ENCODE assay signal across 8 mouse cellular contexts in genomic region chr5:96997802-96998565, GRCm38 (mm10). TPM values are rescaled to one million over a fixed set of nuclear protein-coding genes. Genes with fewer than 3 reads are reported as not detected.
DNase-seq lines count a peak whose midpoint lies in the region; ATAC-seq and TF ChIP-seq lines count a peak whose summit lies in the region.

No protein-coding gene starts in this region.

- H3K4me3 ChIP-seq in testis, adult 2 months (ENCODE audit: control insufficient read depth, low read depth, low read length) = peak overlapping the region; percentile 87
- peak overlapping the region; percentile 82 for H3K4me3 ChIP-seq in forebrain, embryonic 16.5 days (replicated peaks; ENCODE audit: low read length)
- H3K4me3 ChIP-seq in hindbrain, embryonic 10.5 days = peak overlapping the region; percentile 92
- peak overlapping the region; percentile 79 for H3K4me3 ChIP-seq in limb, embryonic 13.5 days
- peak overlapping the region; percentile 79 for H3K4me3 ChIP-seq in midbrain, embryonic 14.5 days (replicated peaks; ENCODE audit: low read depth, low read length)
- H3K4me3 ChIP-seq in thymus, adult 2 months (ENCODE audit: control insufficient read depth, insufficient read depth, low read length) = peak overlapping the region; percentile 77

- TF ChIP-seq POLR2A in testis, adult 2 months (IDR thresholded peaks at IDR 0.05; ENCODE audit: control insufficient read depth, low read depth, low read length) = 0 out of 2 replicates have a peak, but pooled peaks have one; percentile 1
- no peak for TF ChIP-seq POLR2A in thymus, adult 2 months (IDR thresholded peaks at IDR 0.05; ENCODE audit: control insufficient read depth, extremely low read depth, insufficient read depth, low read length, poor library complexity)

- DNase-seq in testis, postnatal 10 days (ENCODE audit: low spot score) = no peak
- DNase-seq in cerebellum, adult 18-20 months = peak; percentile 29 to 65
- DNase-seq in hindbrain, embryonic 10.5 days (ENCODE audit: low spot score) = no peak
- peak; percentile 36 for DNase-seq in midbrain, embryonic 14.5 days
- peak; percentile 63 for DNase-seq in thymus, adult 2 months

- peak overlapping the region; percentile 67 for H3K4me2 ChIP-seq in forebrain, embryonic 16.5 days (ENCODE audit: low read length)
- peak overlapping the region; percentile 85 for H3K4me2 ChIP-seq in limb, embryonic 13.5 days (replicated peaks)
- peak overlapping the region; percentile 86 for H3K4me2 ChIP-seq in midbrain, embryonic 14.5 days (ENCODE audit: low read length)

- no peaks in the 10 kb centered on the region for H3K9me3 ChIP-seq in forebrain, embryonic 16.5 days (ENCODE audit: control insufficient read depth, low read length)
- no peaks in the 10 kb centered on the region for H3K9me3 ChIP-seq in hindbrain, embryonic 10.5 days
- H3K9me3 ChIP-seq in limb, embryonic 13.5 days = no peaks in the 10 kb centered on the region
- no peaks in the 10 kb centered on the region for H3K9me3 ChIP-seq in midbrain, embryonic 14.5 days (ENCODE audit: control insufficient read depth, low read length)

- H3K36me3 ChIP-seq in testis, adult 2 months (ENCODE audit: control insufficient read depth, insufficient read depth, low read length) = no peaks in the 10 kb centered on the region
- H3K36me3 ChIP-seq in forebrain, embryonic 16.5 days (ENCODE audit: control insufficient read depth, insufficient read depth) = no peaks in the 10 kb centered on the region
- H3K36me3 ChIP-seq in hindbrain, embryonic 10.5 days = no peaks in the 10 kb centered on the region
- H3K36me3 ChIP-seq in limb, embryonic 13.5 days = no peaks in the 10 kb centered on the region
- no peaks in the 10 kb centered on the region for H3K36me3 ChIP-seq in midbrain, embryonic 14.5 days (ENCODE audit: control insufficient read depth, insufficient read depth, low read length)
- H3K36me3 ChIP-seq in thymus, adult 2 months (ENCODE audit: control insufficient read depth, insufficient read depth, low read length) = no peaks in the 10 kb centered on the region

- H3K27me3 ChIP-seq in testis, adult 2 months (ENCODE audit: control insufficient read depth, insufficient read depth, low read length) = no peaks in the 10 kb centered on the region
- no peaks in the 10 kb centered on the region for H3K27me3 ChIP-seq in forebrain, embryonic 16.5 days (replicated peaks; ENCODE audit: control insufficient read depth, insufficient read depth, low read length)
- H3K27me3 ChIP-seq in hindbrain, embryonic 10.5 days (ENCODE audit: insufficient read depth, poor library complexity, severe bottlenecking) = no peaks in the 10 kb centered on the region
- H3K27me3 ChIP-seq in limb, embryonic 13.5 days = 0 out of 2 replicates have a peak, but pooled peaks cover 3% of the 10 kb centered on the region
- no peaks in the 10 kb centered on the region for H3K27me3 ChIP-seq in midbrain, embryonic 14.5 days (ENCODE audit: control insufficient read depth, insufficient read depth, low read length)
- no peaks in the 10 kb centered on the region for H3K27me3 ChIP-seq in thymus, adult 2 months (ENCODE audit: control insufficient read depth, insufficient read depth, low read length)

- TF ChIP-seq CTCF in testis, adult 2 months (IDR thresholded peaks at IDR 0.05; ENCODE audit: control insufficient read depth, insufficient read depth, insufficient replicate concordance, low read depth, low read length) = no peak
- no peak for TF ChIP-seq CTCF in thymus, adult 2 months (IDR thresholded peaks at IDR 0.05; ENCODE audit: borderline replicate concordance, control insufficient read depth, extremely low read depth, insufficient read depth, low read length, poor library complexity)

- ATAC-seq in forebrain, embryonic 16.5 days = peak; percentile 11
- ATAC-seq in limb, embryonic 13.5 days (ENCODE audit: low FRiP score, low read depth) = peak; percentile 26
- peak; percentile 38 for ATAC-seq in midbrain, embryonic 14.5 days (ENCODE audit: low FRiP score, low TSS enrichment)

- H3K9ac ChIP-seq in forebrain, embryonic 16.5 days (replicated peaks; ENCODE audit: low read depth, low read length) = peak overlapping the region; percentile 67
- peak overlapping the region; percentile 84 for H3K9ac ChIP-seq in limb, embryonic 13.5 days
- H3K9ac ChIP-seq in midbrain, embryonic 14.5 days (replicated peaks; ENCODE audit: low read length) = peak overlapping the region; percentile 75

- peaks cover 5% of the 10 kb centered on the region for H3K4me1 ChIP-seq in testis, adult 2 months (ENCODE audit: control insufficient read depth, insufficient read depth, low read length)
- H3K4me1 ChIP-seq in forebrain, embryonic 16.5 days (replicated peaks; ENCODE audit: control insufficient read depth, insufficient read depth, low read length) = peaks cover 15% of the 10 kb centered on the region
- H3K4me1 ChIP-seq in hindbrain, embryonic 10.5 days (replicated peaks) = peaks cover 32% of the 10 kb centered on the region
- H3K4me1 ChIP-seq in limb, embryonic 13.5 days = peaks cover 18% of the 10 kb centered on the region
- peaks cover 15% of the 10 kb centered on the region; the same call in 1 of the 2 replicates for H3K4me1 ChIP-seq in midbrain, embryonic 14.5 days (ENCODE audit: control insufficient read depth, insufficient read depth, low read length)
- peaks cover 28% of the 10 kb centered on the region for H3K4me1 ChIP-seq in thymus, adult 2 months (replicated peaks; ENCODE audit: control insufficient read depth, insufficient read depth, low read length)

- H3K27ac ChIP-seq in testis, adult 2 months (ENCODE audit: control insufficient read depth, insufficient read depth, low read depth, low read length) = peak overlapping the region; percentile 90
- peak overlapping the region; percentile 89 for H3K27ac ChIP-seq in forebrain, embryonic 16.5 days (ENCODE audit: low read length)
- H3K27ac ChIP-seq in hindbrain, embryonic 10.5 days = peak overlapping the region; percentile 96
- H3K27ac ChIP-seq in limb, embryonic 13.5 days = peak overlapping the region; percentile 82; the same call in 1 of the 2 replicates
- peak overlapping the region; percentile 87 for H3K27ac ChIP-seq in midbrain, embryonic 14.5 days (replicated peaks; ENCODE audit: low read depth, low read length)
- peak overlapping the region; percentile 38 for H3K27ac ChIP-seq in thymus, adult 2 months (ENCODE audit: control insufficient read depth, insufficient read depth, low read length)

- under 1% methylated on average over 63 of the region's 75 CpGs for WGBS in forebrain, embryonic 16.5 days
- under 1% methylated on average over 75 of the region's 75 CpGs for WGBS in hindbrain, embryonic 10.5 days
- WGBS in limb, embryonic 13.5 days = under 1% methylated on average over 73 of the region's 75 CpGs
- 0% methylated on average over 64 of the region's 75 CpGs for WGBS in midbrain, embryonic 14.5 days
- under 1% methylated on average over 75 of the region's 75 CpGs for WGBS in thymus, adult 2 months

RNA-seq across cellular contexts. Expression of gene Bmp2k, which starts 0.5 kb away (rescaled TPM):
- 5.9 and 6.6 TPM in 2 replicates for polyA plus RNA-seq in testis, adult 2 months (2012; rRNA removed)
- polyA plus RNA-seq in forebrain, embryonic 16.5 days (2015; fragmentation: Nextera tagmentation; extraction: Ambion mirVana) = 7.2 and 8.3 TPM in 2 replicates
- 10.1 and 10.2 TPM in 2 replicates for polyA plus RNA-seq in hindbrain, embryonic 10.5 days (2016; fragmentation: Nextera tagmentation; extraction: Ambion mirVana)
- polyA plus RNA-seq in limb, embryonic 13.5 days (2015; fragmentation: Nextera tagmentation; extraction: Ambion mirVana) = 7.9 and 8.2 TPM in 2 replicates
- polyA plus RNA-seq in midbrain, embryonic 14.5 days (2014; fragmentation: Nextera tagmentation; extraction: Ambion mirVana) = 11.8 and 12.1 TPM in 2 replicates
- 21.7 and 27.5 TPM in 2 replicates for polyA plus RNA-seq in thymus, adult 2 months (2012; rRNA removed)

Comparison
In these comparisons a context has a peak if more than half of its experiments do, and no peak if none do; other contexts are left out.
1. H3K27ac ChIP-seq: peak in every context shown above with its lines; median percentile 96 in hindbrain, embryonic 10.5 days; 90 in testis, adult 2 months; 89 in forebrain, embryonic 16.5 days; 87 in midbrain, embryonic 14.5 days; 82 in limb, embryonic 13.5 days; 38 in thymus, adult 2 months.
2. DNase-seq: peak in cerebellum, adult 18-20 months (2 of 2), midbrain, embryonic 14.5 days (single experiment) and thymus, adult 2 months (single experiment); none in testis, postnatal 10 days (single experiment) and hindbrain, embryonic 10.5 days (single experiment).
3. Peak in every context shown above with its lines, with median percentiles within 50 percentile points of each other: H3K4me3 ChIP-seq, ATAC-seq, H3K4me2 ChIP-seq and H3K9ac ChIP-seq.